Mouse (Mus musculus) cerebellum, postnatal 25 days (tissue): ENCODE data around the gene Hoxa9.

Source experiments
- DNase-seq, 2 experiments: peaks; one replicate each; pipeline ENCODE4 v3.0.0; 2021; ENCODE audit warnings: mixed read lengths in 2 of 2

The Hoxa9 gene

GRCm38 (mm10) chr6:52260654-52261575 lies 30.0 kb upstream of the Hoxa9 start, which contains the start of gene Hoxa13:
TSS of gene Hoxa13 (minus strand) at chr6:52260880.
- DNase-seq: no peak

GRCm38 (mm10) chr6:52259811-52260261 lies 28.9 kb upstream of the Hoxa9 start:
- no peak for DNase-seq

- no peak for DNase-seq
These were observed 28.3 kb upstream of the Hoxa9 start for GRCm38 (mm10) chr6:52259081-52259790.

GRCm38 (mm10) chr6:52256956-52257355 lies 26.1 kb upstream of the Hoxa9 start:
- DNase-seq: peak; percentile 75 to 87

- peak in 1 of 2 experiments; percentile 58 for DNase-seq
These were observed 22.9 kb upstream of the Hoxa9 start for GRCm38 (mm10) chr6:52253511-52254500.

GRCm38 (mm10) chr6:52252775-52253376 lies 22.0 kb upstream of the Hoxa9 start:
- no peak for DNase-seq

GRCm38 (mm10) chr6:52252016-52252774 lies 21.3 kb upstream of the Hoxa9 start:
- no peak for DNase-seq

- DNase-seq: no peak
These were observed 20.4 kb upstream of the Hoxa9 start for GRCm38 (mm10) chr6:52251177-52251879.

GRCm38 (mm10) chr6:52249826-52250225 lies 18.9 kb upstream of the Hoxa9 start:
- no peak for DNase-seq

GRCm38 (mm10) chr6:52249415-52249738 lies 18.5 kb upstream of the Hoxa9 start:
- no peak for DNase-seq

- no peak for DNase-seq
These were observed 17.9 kb upstream of the Hoxa9 start for GRCm38 (mm10) chr6:52248638-52249414.

- no peak for DNase-seq
These were observed 17.1 kb upstream of the Hoxa9 start for GRCm38 (mm10) chr6:52247766-52248637.

- no peak for DNase-seq
These were observed 16.0 kb upstream of the Hoxa9 start for GRCm38 (mm10) chr6:52246916-52247315.

GRCm38 (mm10) chr6:52246403-52246803 lies 15.5 kb upstream of the Hoxa9 start:
- no peak for DNase-seq

GRCm38 (mm10) chr6:52245757-52246142 lies 14.9 kb upstream of the Hoxa9 start, which contains the start of gene Hoxa11:
TSS of gene Hoxa11 (minus strand) at chr6:52245810.
- DNase-seq: no peak

GRCm38 (mm10) chr6:52245040-52245756 lies 14.3 kb upstream of the Hoxa9 start:
- DNase-seq: no peak

- DNase-seq: no peak
These were observed 13.7 kb upstream of the Hoxa9 start for GRCm38 (mm10) chr6:52244471-52245039.

GRCm38 (mm10) chr6:52243681-52244121 lies 12.8 kb upstream of the Hoxa9 start:
- DNase-seq: no peak
